Mouse (Mus musculus) C2C12 (cell line): ENCODE data around the gene Slc27a4.

Experiments used
- CEBPB ChIP-seq: IDR thresholded peaks from one replicate; pipeline ENCODE4 v1.6.1; 2011; ENCODE audit warnings: low read depth, mild to moderate bottlenecking, control low read depth, moderate library complexity
- CTCF ChIP-seq: IDR thresholded peaks from one replicate; pipeline ENCODE4 v1.5.1; 2011; ENCODE audit not compliant: control insufficient read depth, insufficient read depth, insufficient read length
- MAX ChIP-seq: IDR thresholded peaks from one replicate; pipeline ENCODE4 v1.6.1; 2011; ENCODE audit warnings: mild to moderate bottlenecking, control low read depth
- MYOD1 ChIP-seq: IDR thresholded peaks from one replicate; pipeline ENCODE4 v1.6.1; 2011; ENCODE audit warnings: low read depth; ENCODE audit not compliant: control insufficient read depth, insufficient read length
- MYOG ChIP-seq: IDR thresholded peaks from one replicate; pipeline ENCODE4 v1.6.1; 2011; ENCODE audit not compliant: control insufficient read depth, insufficient read length; ENCODE audit errors: extremely low read depth

- TF ChIP-seq MAX (no peak), CTCF (no peak), MYOD1 (no peak), MYOG (no peak), CEBPB (no peak)
Observed at GRCm38 (mm10) chr2:29755693-29756092, 46.7 kb upstream of the Slc27a4 start.
